Mouse (Mus musculus) small intestine, adult 2 months (tissue): ENCODE measurements around the gene Hist1h4b. TPM values are rescaled to one million over a fixed set of nuclear protein-coding genes. Genes with fewer than 3 reads are reported as not detected.

Experiments
- H3K27ac ChIP-seq: fragments of 200-500 bp; 2 replicates; pipeline ENCODE4 v1.5.1; 2012; ENCODE audit warnings: low read depth, low read length, control low read depth, inconsistent platforms; ENCODE audit not compliant: insufficient read depth
- H3K27me3 ChIP-seq: fragments of 200-500 bp; 2 replicates; pipeline ENCODE4 v1.6.1; 2012; ENCODE audit warnings: mild to moderate bottlenecking, moderate library complexity, low read length, inconsistent platforms; ENCODE audit not compliant: control insufficient read depth, insufficient read depth
- H3K36me3 ChIP-seq: fragments of 200-500 bp; 2 replicates; pipeline ENCODE4 v1.6.1; 2012; ENCODE audit warnings: mild to moderate bottlenecking, low read length, control low read depth, inconsistent platforms; ENCODE audit not compliant: control insufficient read depth, insufficient read depth
- H3K4me1 ChIP-seq: fragments of 200-500 bp; 2 replicates; pipeline ENCODE4 v1.6.1; 2012; ENCODE audit warnings: low read length, inconsistent platforms, mixed read lengths; ENCODE audit not compliant: control insufficient read depth, insufficient read depth, insufficient read length
- H3K4me3 ChIP-seq: fragments of 200-500 bp; 2 replicates; pipeline ENCODE4 v1.5.1; 2012; ENCODE audit warnings: low read depth, mild to moderate bottlenecking, control low read depth, inconsistent platforms, low read length, moderate library complexity
- CTCF ChIP-seq: fragments of 200-500 bp; IDR thresholded peaks from 2 replicates; pipeline ENCODE4 v1.5.1; 2012; ENCODE audit warnings: low read depth, mild to moderate bottlenecking, control low read depth, inconsistent platforms, low read length, moderate library complexity, mixed read lengths; ENCODE audit not compliant: insufficient replicate concordance, insufficient read length; ENCODE audit errors: extremely low read depth
- POLR2A ChIP-seq: fragments of 200-500 bp; IDR thresholded peaks from 2 replicates; pipeline ENCODE4 v1.6.1; 2012; ENCODE audit warnings: low read depth, mild to moderate bottlenecking, control low read depth, inconsistent platforms, low read length, moderate library complexity
- WGBS: fragments of 180-500 bp; shearing (Covaris S2); methylation state at CpG from one replicate; pipeline ENCODE4 v1.1.7; 2018; 5-methylcytosine and 5-hydroxymethylcytosine counted together
- polyA plus RNA-seq: library from polyadenylated mRNA; depleted of rRNA; stranded (reverse); fragments of >200 nt; gene quantifications from 2 replicates; pipeline ENCODE4 v1.2.3, GENCODE M21; 2012

The Hist1h4b gene
- polyA plus RNA-seq, 1 experiment, result 25.9 TPM

DNA sequence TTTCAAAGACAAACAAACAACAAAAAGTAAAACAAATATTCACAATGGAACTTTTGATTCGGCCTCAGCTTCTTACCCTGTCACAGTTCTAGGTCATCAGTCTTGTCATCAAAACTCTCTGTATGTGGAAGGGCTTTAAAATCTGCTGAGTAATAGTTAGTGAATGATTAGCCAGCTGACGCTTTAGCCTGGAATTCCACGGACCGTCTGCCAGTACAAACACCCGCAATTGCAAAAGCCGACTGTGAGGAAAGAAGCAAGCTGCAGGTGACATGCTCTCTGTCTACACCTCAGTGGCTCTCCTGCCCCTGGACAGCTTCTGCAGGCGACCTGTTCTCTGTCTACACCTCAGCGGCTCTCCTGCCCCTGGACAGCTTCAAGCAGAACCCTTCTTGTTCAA, 26.3 kb upstream of the Hist1h4b start:
- TF ChIP-seq POLR2A (no peak), CTCF (no peak)
- Histone ChIP-seq H3K4me1 (peaks cover 4% of the 10 kb centered on the region; the same call in 1 of the 2 replicates), H3K27ac (no peak overlapping the region), H3K4me3 (0 out of 2 replicates have a peak overlapping the region, but pooled peaks have one; percentile 7), H3K36me3 (no peaks in the 10 kb centered on the region), H3K27me3 (no peaks in the 10 kb centered on the region)
- WGBS, result 18% methylated on average over 8 of the region's 8 CpGs

DNA sequence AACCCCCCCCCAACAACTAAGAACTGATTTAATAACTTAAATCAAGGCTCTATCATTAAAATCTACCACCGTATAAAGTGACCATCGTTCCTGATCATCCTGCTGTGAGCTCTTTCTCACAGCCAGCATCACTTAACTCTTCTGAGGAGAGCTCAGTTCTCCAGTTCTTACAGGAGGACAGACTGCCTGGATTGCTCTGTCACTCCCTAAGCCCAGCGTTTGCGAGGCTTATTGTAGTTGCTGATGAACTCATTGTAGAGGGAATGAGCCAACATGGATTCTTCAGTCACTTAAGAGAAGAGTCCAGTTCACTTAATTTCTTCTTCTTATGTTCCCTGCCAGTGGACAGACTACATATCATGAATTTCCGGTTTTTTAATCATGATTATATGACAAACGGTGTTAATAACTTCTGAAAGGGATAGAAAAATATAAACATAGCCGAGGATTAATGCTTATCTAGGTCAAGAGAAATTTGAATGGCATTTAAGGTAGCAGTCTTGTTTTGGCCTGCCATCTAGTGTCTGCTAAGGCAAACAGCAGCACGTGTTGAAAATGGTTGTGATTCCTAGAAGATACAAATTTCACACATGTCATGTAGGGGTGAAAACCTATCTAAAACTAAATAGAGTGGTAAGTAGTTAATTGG, 24.5 kb upstream of the Hist1h4b start:
- H3K27me3 ChIP-seq, result no peaks in the 10 kb centered on the region
- TF ChIP-seq POLR2A, result no peak
- TF ChIP-seq CTCF, result no peak
- H3K36me3 ChIP-seq, result no peaks in the 10 kb centered on the region
- no peak overlapping the region for H3K4me3 ChIP-seq
- 24% methylated on average over 8 of the region's 8 CpGs for WGBS
- peaks cover 4% of the 10 kb centered on the region; the same call in 1 of the 2 replicates for H3K4me1 ChIP-seq
- no peak overlapping the region for H3K27ac ChIP-seq

DNA sequence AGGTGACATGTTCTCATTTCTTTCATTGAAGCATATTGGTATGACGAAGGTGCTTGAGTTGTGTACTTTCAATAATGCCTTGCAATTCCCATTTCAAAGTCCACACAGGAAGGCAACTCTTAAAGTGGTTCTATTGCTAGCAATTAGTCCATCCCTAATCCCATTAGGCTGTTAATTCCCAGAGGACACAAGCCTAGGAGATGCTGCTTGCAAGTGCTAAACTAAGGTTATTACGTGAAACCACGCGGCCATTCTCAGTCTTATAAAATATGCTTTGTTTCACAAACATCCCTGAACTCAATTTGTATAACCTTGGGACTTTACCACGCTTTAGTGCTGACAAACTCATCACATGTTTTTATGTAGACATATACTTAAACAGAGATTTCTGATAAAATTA, 19.7 kb upstream of the Hist1h4b start:
- Histone ChIP-seq H3K27ac (no peak overlapping the region), H3K36me3 (no peaks in the 10 kb centered on the region), H3K27me3 (no peaks in the 10 kb centered on the region), H3K4me3 (no peak overlapping the region), H3K4me1 (no peaks in the 10 kb centered on the region)
- TF ChIP-seq CTCF (no peak), POLR2A (no peak)
- 88% methylated on average over 5 of the region's 5 CpGs for WGBS

DNA sequence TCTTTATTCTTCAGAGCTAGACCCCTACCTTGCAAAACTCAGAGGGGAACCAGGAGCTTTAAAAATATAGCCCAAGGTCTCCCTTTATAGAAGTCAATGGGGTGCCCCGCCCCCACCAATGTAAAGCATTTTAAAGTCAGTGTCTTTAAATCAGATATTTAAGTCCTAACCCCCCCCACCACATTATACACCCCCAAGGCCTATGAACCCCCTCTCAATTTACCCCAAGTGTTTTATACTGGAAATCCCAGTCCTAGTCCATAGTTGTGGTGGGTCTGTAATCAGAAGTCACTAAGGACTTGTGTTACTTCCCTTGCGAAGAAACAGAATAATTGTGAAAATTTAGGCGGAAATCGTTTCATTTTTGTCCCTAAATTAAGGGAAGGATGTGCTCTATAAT, 18.8 kb upstream of the Hist1h4b start:
- Histone ChIP-seq H3K27me3 (no peaks in the 10 kb centered on the region), H3K4me1 (no peaks in the 10 kb centered on the region), H3K4me3 (no peak overlapping the region), H3K27ac (peak overlapping the region; percentile 79), H3K36me3 (no peaks in the 10 kb centered on the region)
- TF ChIP-seq CTCF, result no peak
- TF ChIP-seq POLR2A, result no peak
- WGBS, result 25% methylated on average over 4 of the region's 4 CpGs

DNA sequence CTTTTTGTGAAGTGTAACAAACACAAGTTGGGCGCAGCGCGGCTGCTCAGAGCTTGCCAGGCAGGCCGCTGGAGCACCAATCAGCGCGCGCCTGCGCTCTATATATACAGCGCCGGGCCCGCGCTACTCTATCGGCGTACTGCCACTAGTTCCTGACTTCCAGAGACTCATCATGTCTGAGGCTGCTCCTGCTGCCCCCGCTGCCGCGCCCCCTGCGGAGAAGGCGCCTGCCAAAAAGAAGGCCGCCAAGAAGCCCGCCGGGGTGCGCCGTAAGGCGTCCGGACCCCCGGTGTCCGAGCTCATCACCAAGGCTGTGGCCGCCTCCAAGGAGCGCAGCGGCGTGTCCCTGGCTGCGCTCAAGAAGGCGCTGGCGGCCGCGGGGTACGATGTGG, 18.1 kb upstream of the Hist1h4b start, which contains the start of gene Hist1h1c:
Hist1h1c (plus strand) TSS at position 132 of the 392 bp plus-strand sequence.
- Histone ChIP-seq H3K36me3 (no peaks in the 10 kb centered on the region), H3K4me1 (no peaks in the 10 kb centered on the region), H3K27me3 (no peaks in the 10 kb centered on the region), H3K27ac (peak within 1 kb of the TSS; percentile 99), H3K4me3 (peak within 1 kb of the TSS; percentile 81)
- WGBS, result under 1% methylated on average over 38 of the region's 38 CpGs
- no peak for TF ChIP-seq CTCF
- peak; percentile 99 for TF ChIP-seq POLR2A

DNA sequence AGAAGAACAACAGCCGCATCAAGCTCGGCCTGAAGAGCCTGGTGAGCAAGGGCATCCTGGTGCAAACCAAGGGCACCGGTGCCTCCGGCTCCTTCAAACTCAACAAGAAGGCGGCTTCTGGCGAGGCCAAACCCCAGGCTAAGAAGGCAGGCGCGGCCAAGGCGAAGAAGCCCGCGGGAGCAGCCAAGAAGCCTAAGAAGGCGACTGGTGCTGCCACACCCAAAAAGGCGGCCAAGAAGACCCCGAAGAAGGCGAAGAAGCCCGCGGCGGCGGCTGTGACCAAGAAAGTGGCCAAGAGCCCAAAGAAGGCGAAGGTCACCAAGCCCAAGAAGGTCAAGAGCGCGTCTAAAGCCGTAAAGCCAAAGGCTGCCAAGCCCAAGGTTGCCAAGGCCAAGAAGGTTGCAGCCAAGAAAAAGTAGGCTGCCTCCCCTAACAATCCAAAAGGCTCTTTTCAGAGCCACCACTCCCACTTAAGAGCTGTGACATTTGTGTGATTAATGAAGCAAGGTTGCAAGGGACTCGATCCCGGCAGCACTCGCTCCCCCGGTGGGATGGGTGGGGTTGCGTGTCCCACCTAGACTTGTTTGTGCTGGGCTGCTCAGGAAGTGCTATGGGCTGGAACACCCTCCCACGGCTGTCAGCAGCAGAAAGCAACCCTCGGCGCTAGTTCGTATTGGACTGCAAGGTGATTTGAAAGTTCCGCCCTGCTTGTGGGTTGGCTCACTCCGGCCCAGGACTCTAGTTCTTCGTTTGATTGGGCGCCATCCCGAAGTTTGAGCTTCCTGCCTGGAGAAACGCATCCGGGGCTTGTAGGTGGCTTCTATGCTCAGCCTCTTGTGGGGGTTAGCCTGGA, 17.5 kb upstream of the Hist1h4b start:
- WGBS, result 1% methylated on average over 39 of the region's 39 CpGs
- H3K27ac ChIP-seq, result peak overlapping the region; percentile 99
- no peaks in the 10 kb centered on the region for H3K4me1 ChIP-seq
- H3K36me3 ChIP-seq, result no peaks in the 10 kb centered on the region
- no peaks in the 10 kb centered on the region for H3K27me3 ChIP-seq
- peak overlapping the region; percentile 81 for H3K4me3 ChIP-seq
- TF ChIP-seq CTCF (no peak), POLR2A (peak; percentile 82; the same call in 1 of the 2 replicates)

DNA sequence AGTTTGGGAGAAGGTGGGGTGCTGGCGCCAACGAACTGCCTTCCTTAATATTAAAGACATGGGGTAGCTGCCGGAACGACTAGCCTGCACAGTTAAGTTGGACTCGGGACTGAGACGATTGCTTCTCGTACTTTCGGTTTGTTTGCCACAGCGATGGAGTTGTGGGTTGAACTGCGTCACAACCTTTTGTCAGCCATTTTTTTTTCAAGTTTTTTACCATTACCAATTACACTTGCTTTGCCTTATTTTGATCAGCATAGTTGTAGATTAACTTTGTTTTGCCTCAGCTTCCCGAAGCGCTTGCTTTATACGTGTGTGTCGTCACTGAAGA, 16.9 kb upstream of the Hist1h4b start:
- no peaks in the 10 kb centered on the region for H3K36me3 ChIP-seq
- no peaks in the 10 kb centered on the region for H3K27me3 ChIP-seq
- peak overlapping the region; percentile 99 for H3K27ac ChIP-seq
- H3K4me1 ChIP-seq, result no peaks in the 10 kb centered on the region
- TF ChIP-seq POLR2A (no peak), CTCF (no peak)
- WGBS, result under 1% methylated on average over 14 of the region's 14 CpGs
- H3K4me3 ChIP-seq, result peak overlapping the region; percentile 81
